Mouse (Mus musculus): ENCODE data around the gene Adam10.

- no peak for TF ChIP-seq CTCF (IDR thresholded peaks at IDR 0.05)
- TF ChIP-seq EP300 (IDR thresholded peaks at IDR 0.05): no peak
Observed at GRCm38 (mm10) chr9:70656130-70657007, 22.4 kb upstream of the Adam10 start, which contains the start of gene Gm10642.
